Mouse (Mus musculus) CH12.LX (cell line): ENCODE measurements around the gene Kncn. TPM values are rescaled to one million over a fixed set of nuclear protein-coding genes. Genes with fewer than 3 reads are reported as not detected.

Experiments used
- DNase-seq: peaks from one replicate; pipeline ENCODE4 v3.0.0-alpha.2; 2013; ENCODE audit errors: extremely low read depth
- H3K27ac ChIP-seq: 2 replicates; pipeline ENCODE4 v1.5.1; 2012; ENCODE audit warnings: low read depth, mild to moderate bottlenecking, control low read depth, moderate library complexity; ENCODE audit not compliant: insufficient read depth
- H3K27me3 ChIP-seq: replicated peaks from 2 replicates; pipeline ENCODE3; 2012; ENCODE audit warnings: inconsistent platforms
- H3K36me3 ChIP-seq, 2 experiments: replicated peaks in 1 of 2; 2 replicates each; pipeline versions ENCODE3 to v1.6.1; 2012; ENCODE audit warnings: inconsistent platforms in 1 of 2, low read length in 1 of 2, mild to moderate bottlenecking in 1 of 2, mixed read lengths in 1 of 2, moderate library complexity in 1 of 2; ENCODE audit not compliant: control insufficient read depth in 1 of 2, insufficient read depth in 1 of 2
- H3K4me1 ChIP-seq, 2 experiments: 2 replicates each; pipeline ENCODE4 v1.6.1; 2012; ENCODE audit warnings: inconsistent platforms in 1 of 2, moderate library complexity in 1 of 2; ENCODE audit not compliant: insufficient read depth in 2 of 2, control insufficient read depth in 1 of 2
- H3K4me2 ChIP-seq: 2 replicates; pipeline ENCODE4 v1.6.1; 2012; ENCODE audit warnings: low read depth, mild to moderate bottlenecking, control low read depth; ENCODE audit not compliant: poor library complexity, insufficient read depth, severe bottlenecking
- H3K4me3 ChIP-seq, 3 experiments: fragments of 150-350 bp in 1 of 3; sonication (generic) in 1 of 3; replicated peaks in 1 of 3; 2 replicates each; pipeline versions ENCODE3 to v1.5.1; 2011 to 2012; ENCODE audit warnings: low read depth in 2 of 3, low read length in 2 of 3, mild to moderate bottlenecking in 2 of 3, moderate library complexity in 2 of 3, control low read depth in 1 of 3, improper control_type of control experiment in 1 of 3, inconsistent platforms in 1 of 3, mixed read lengths in 1 of 3; ENCODE audit not compliant: poor library complexity in 1 of 3
- H3K79me2 ChIP-seq: replicated peaks from 2 replicates; pipeline ENCODE4 v1.6.1; 2012; ENCODE audit warnings: mild to moderate bottlenecking, moderate library complexity; ENCODE audit not compliant: control insufficient read depth, poor library complexity, insufficient read depth, severe bottlenecking; ENCODE audit errors: extremely low read depth
- H3K9ac ChIP-seq: 2 replicates; pipeline ENCODE4 v1.6.1; 2012; ENCODE audit warnings: low read depth, mild to moderate bottlenecking, control low read depth, moderate library complexity; ENCODE audit not compliant: insufficient read depth
- H3K9me3 ChIP-seq: replicated peaks from 2 replicates; pipeline ENCODE3; 2012; ENCODE audit warnings: low read length, inconsistent platforms, mixed read lengths
- CHD1 ChIP-seq: IDR thresholded peaks from 2 replicates; pipeline ENCODE4 v1.6.1; 2012; ENCODE audit warnings: low read depth, low read length, improper control_type of control experiment, inconsistent platforms
- CHD2 ChIP-seq: IDR thresholded peaks from 2 replicates; pipeline ENCODE4 v1.6.1; 2011; ENCODE audit warnings: low read length, improper control_type of control experiment
- CTCF ChIP-seq, 2 experiments: IDR thresholded peaks in 1 of 2; conservative IDR thresholded peaks in 1 of 2; 2 replicates each; pipeline ENCODE4 v1.5.1; 2011 to 2012; ENCODE audit warnings: low read depth in 2 of 2, low read length in 2 of 2, improper control_type of control experiment in 1 of 2, inconsistent platforms in 1 of 2, mild to moderate bottlenecking in 1 of 2, moderate library complexity in 1 of 2
- E2F4 ChIP-seq: IDR thresholded peaks from 2 replicates; pipeline ENCODE4 v1.6.1; 2011; ENCODE audit warnings: low read depth, low read length, improper control_type of control experiment; ENCODE audit not compliant: insufficient replicate concordance
- ELF1 ChIP-seq: IDR thresholded peaks from 2 replicates; pipeline ENCODE4 v1.6.1; 2014; ENCODE audit warnings: low read depth, mild to moderate bottlenecking, inconsistent platforms, low read length, improper control_type of control experiment
- EP300 ChIP-seq: IDR thresholded peaks from 2 replicates; pipeline ENCODE4 v1.6.1; 2011; ENCODE audit warnings: low read length, improper control_type of control experiment
- IRF4 ChIP-seq: IDR thresholded peaks from 2 replicates; pipeline ENCODE4 v1.6.1; 2014; ENCODE audit warnings: low read depth, mild to moderate bottlenecking, inconsistent platforms, low read length, improper control_type of control experiment
- KAT2A ChIP-seq: IDR thresholded peaks from 2 replicates; pipeline ENCODE4 v1.6.1; 2012; ENCODE audit warnings: low read length, improper control_type of control experiment, inconsistent platforms; ENCODE audit not compliant: insufficient replicate concordance
- MAFK ChIP-seq: IDR thresholded peaks from 2 replicates; pipeline ENCODE4 v1.6.1; 2011; ENCODE audit warnings: low read length, improper control_type of control experiment; ENCODE audit not compliant: insufficient replicate concordance
- MXI1 ChIP-seq: IDR thresholded peaks from 2 replicates; pipeline ENCODE4 v1.6.1; 2011; ENCODE audit warnings: mild to moderate bottlenecking, low read depth, low read length, improper control_type of control experiment
- MYC ChIP-seq: IDR thresholded peaks from 2 replicates; pipeline ENCODE4 v1.6.1; 2011; ENCODE audit warnings: low read depth, mild to moderate bottlenecking, improper control_type of control experiment, low read length
- NELFE ChIP-seq: IDR thresholded peaks from 2 replicates; pipeline ENCODE4 v1.6.1; 2011; ENCODE audit warnings: low read depth, low read length, improper control_type of control experiment
- NRF1 ChIP-seq: IDR thresholded peaks from 2 replicates; pipeline ENCODE4 v1.6.1; 2014; ENCODE audit warnings: low read depth, mild to moderate bottlenecking, inconsistent platforms, low read length, improper control_type of control experiment, moderate library complexity
- PAX5 ChIP-seq: IDR thresholded peaks from 2 replicates; pipeline ENCODE4 v1.6.1; 2012; ENCODE audit warnings: low read length, inconsistent platforms, mixed read lengths
- RAD21 ChIP-seq: IDR thresholded peaks from 2 replicates; pipeline ENCODE4 v1.6.1; 2011; ENCODE audit warnings: low read depth, mild to moderate bottlenecking, low read length, improper control_type of control experiment, moderate library complexity
- RCOR1 ChIP-seq: conservative IDR thresholded peaks from 2 replicates; pipeline ENCODE4 v1.6.1; 2012; ENCODE audit warnings: low read depth, mild to moderate bottlenecking, inconsistent platforms, low read length, improper control_type of control experiment
- SIN3A ChIP-seq: IDR thresholded peaks from 2 replicates; pipeline ENCODE4 v1.6.1; 2012; ENCODE audit warnings: low read length, improper control_type of control experiment, inconsistent platforms
- UBTF ChIP-seq: IDR thresholded peaks from 2 replicates; pipeline ENCODE4 v1.6.1; 2012; ENCODE audit warnings: low read depth, mild to moderate bottlenecking, inconsistent platforms, low read length, improper control_type of control experiment, moderate library complexity
- USF2 ChIP-seq: conservative IDR thresholded peaks from 2 replicates; pipeline ENCODE4 v1.6.1; 2011; ENCODE audit warnings: low read depth, low read length, improper control_type of control experiment
- ZNF384 ChIP-seq: IDR thresholded peaks from 2 replicates; pipeline ENCODE4 v1.6.1; 2012; ENCODE audit warnings: low read depth, low read length, improper control_type of control experiment, inconsistent platforms
- dilution Hi-C: fragments of 300-500 bp; cut with MboI; formaldehyde crosslinking; loops from 2 replicates; pipeline ENCODE4 v1.14.3; 2020; ENCODE audit warnings: low sequenced_read_pairs; ENCODE audit not compliant: extremely low pct_unique_long_range_greater_than_20kb, extremely low pct_ligation_motif_present
- in situ Hi-C: fragments of 300-500 bp; cut with MboI; formaldehyde crosslinking; loops from 3 replicates; pipeline ENCODE4 v1.14.3; 2019; ENCODE audit warnings: low sequenced_read_pairs, low pct_ligation_motif_present, low pct_unique_long_range_greater_than_20kb, mixed read lengths
- polyA plus RNA-seq: library from polyadenylated mRNA; unstranded; fragments of >175 nt; gene quantifications from 2 replicates; pipeline ENCODE4 v1.2.1, GENCODE M21; 2012; ENCODE audit warnings: low read depth; ENCODE audit not compliant: insufficient read length
- total RNA-seq, 2 experiments: library from RNA; depleted of rRNA; stranded (reverse); fragments of 300-350 nt in 1 of 2; fragments of >200 nt in 1 of 2; gene quantifications; 2 replicates each; pipeline ENCODE4 v1.2.3; 2012 to 2014

Gene Kncn
- total and polyA plus RNA-seq, 3 experiments, result not detected

GRCm38 (mm10) chr4:115908641-115909040 is 24.4 kb downstream of the Kncn start:
- in situ Hi-C loops, result loop anchor here (5.0 to 10.0 kb wide), 2 partner anchors 46 to 74 kb away; no protein-coding TSS in a partner anchor
- DNase-seq, result no peak
- H3K79me2 ChIP-seq, result no peaks in the 10 kb centered on the region
- H3K4me2 ChIP-seq, result no peak overlapping the region
- no peak overlapping the region for H3K27ac ChIP-seq
- H3K9ac ChIP-seq, result no peak overlapping the region
- no peak for TF ChIP-seq KAT2A
- TF ChIP-seq UBTF, result no peak
- TF ChIP-seq ZNF384, result no peak
- no peak for TF ChIP-seq SIN3A
- TF ChIP-seq RAD21, result no peak
- no peak for TF ChIP-seq MAFK
- no peak for TF ChIP-seq PAX5
- TF ChIP-seq EP300, result no peak
- no peak for TF ChIP-seq USF2
- TF ChIP-seq CTCF (conservative IDR thresholded peaks at IDR 0.05 in 1 of 2, IDR thresholded peaks at IDR 0.05 in 1 of 2; ENCODE audit: low read depth in 2 of 2, low read length in 2 of 2), result no peak
- TF ChIP-seq ELF1, result no peak
- TF ChIP-seq, all 38 proteins: peak for 0
- Histone ChIP-seq H3K9me3 (no peaks in the 10 kb centered on the region), H3K4me3 (no peak overlapping the region), H3K4me1 (no peaks in the 10 kb centered on the region), H3K36me3 (no peaks in the 10 kb centered on the region), H3K27me3 (peaks cover 90% of the 10 kb centered on the region)
- dilution Hi-C loops, result no loop called here

- H3K9ac ChIP-seq, result no peak overlapping the region
- no peak for DNase-seq
- dilution Hi-C loops (no loop called here), in situ Hi-C loops (no loop called here)
- TF ChIP-seq KAT2A, result no peak
- no peak for TF ChIP-seq MXI1
- TF ChIP-seq MYC, result no peak
- TF ChIP-seq NRF1, result no peak
- TF ChIP-seq RCOR1, result no peak
- no peak for TF ChIP-seq CHD2
- TF ChIP-seq E2F4, result no peak
- TF ChIP-seq MAFK, result no peak
- TF ChIP-seq IRF4, result no peak
- TF ChIP-seq CHD1, result no peak
- no peak for TF ChIP-seq NELFE
- H3K79me2 ChIP-seq, result no peaks in the 10 kb centered on the region
- no peak overlapping the region for H3K4me3 ChIP-seq
- no peaks in the 10 kb centered on the region for H3K4me1 ChIP-seq
- peak overlapping the region; percentile 17; the same call in 1 of the 2 replicates for H3K4me2 ChIP-seq
- no peak overlapping the region for H3K27ac ChIP-seq
- H3K9me3 ChIP-seq, result no peaks in the 10 kb centered on the region
- peaks cover 84% of the 10 kb centered on the region for H3K27me3 ChIP-seq
- no peaks in the 10 kb centered on the region for H3K36me3 ChIP-seq
Observed at GRCm38 (mm10) chr4:115911586-115911985, 27.4 kb downstream of the Kncn start.
